ENCODE assay signal across 20 mouse cellular contexts in genomic region chr5:103191577-103191976, GRCm38 (mm10). TPM values are rescaled to one million over a fixed set of nuclear protein-coding genes. Genes with fewer than 3 reads are reported as not detected.
DNase-seq lines count a peak whose midpoint lies in the region; ATAC-seq and TF ChIP-seq lines count a peak whose summit lies in the region.
"Had no signal": no experiment of that assay in that cellular context is flagged by ENCODE, and none has a peak within 500 bp of the region (broad histone marks: within the 10 kb centered on the region; RNA-seq: fewer than 3 reads in every experiment).

No protein-coding gene starts in this region.

- no peak for DNase-seq in neural tube, embryonic 11.5 days (ENCODE audit: low spot score)
- peak; percentile 85 for DNase-seq in brain, embryonic 14.5 days (ENCODE audit: low read depth)
- peak; percentile 40 for DNase-seq in midbrain, postnatal 0 days (ENCODE audit: low spot score)
- no peak for DNase-seq in testis, postnatal 14 days (ENCODE audit: low spot score)
- no peak for DNase-seq in thymus, postnatal 10 days (ENCODE audit: low spot score in 2 of 2)
- DNase-seq: cerebellum, adult 8-10 months; kidney, adult 2 months; kidney, postnatal 36 days; layer of hippocampus, postnatal 36 days; spleen, adult 18-20 months; thymus, postnatal 14 days had no signal

- H3K27ac ChIP-seq in neural tube, embryonic 11.5 days (ENCODE audit: low read depth, low read length): no peak overlapping the region
- H3K27ac ChIP-seq in neural tube, embryonic 15.5 days (replicated peaks): no peak overlapping the region
- H3K27ac ChIP-seq in hindbrain, embryonic 13.5 days: no peak overlapping the region
- no peak overlapping the region for H3K27ac ChIP-seq in midbrain, postnatal 0 days (ENCODE audit: low read depth, low read length)
- H3K27ac ChIP-seq: limb, embryonic 12.5 days; liver, embryonic 14.5 days; stomach, embryonic 15.5 days had no signal

- H3K36me3 ChIP-seq in neural tube, embryonic 11.5 days (ENCODE audit: control insufficient read depth, insufficient read depth, low read length): no peaks in the 10 kb centered on the region
- H3K36me3 ChIP-seq in neural tube, embryonic 15.5 days: no peaks in the 10 kb centered on the region
- H3K36me3 ChIP-seq in hindbrain, embryonic 13.5 days: peaks cover 7% of the 10 kb centered on the region
- no peaks in the 10 kb centered on the region for H3K36me3 ChIP-seq in midbrain, postnatal 0 days (ENCODE audit: insufficient read depth, low read length)
- H3K36me3 ChIP-seq: limb, embryonic 12.5 days; stomach, embryonic 15.5 days had no signal

- H3K4me2 ChIP-seq in neural tube, embryonic 11.5 days (ENCODE audit: low read depth): no peak overlapping the region
- H3K4me2 ChIP-seq in neural tube, embryonic 15.5 days: no peak overlapping the region
- H3K4me2 ChIP-seq in hindbrain, embryonic 13.5 days: no peak overlapping the region
- H3K4me2 ChIP-seq in midbrain, postnatal 0 days (ENCODE audit: low read depth, low read length, poor library complexity, severe bottlenecking): no peak overlapping the region
- H3K4me2 ChIP-seq: limb, embryonic 12.5 days; stomach, embryonic 15.5 days had no signal

- no peak for TF ChIP-seq POLR2A in brain, embryonic 14.5 days (IDR thresholded peaks at IDR 0.05; ENCODE audit: borderline replicate concordance, extremely low read depth, insufficient read depth, insufficient read length, poor library complexity, severe bottlenecking)

- H3K4me3 ChIP-seq in neural tube, embryonic 11.5 days (ENCODE audit: low read depth, low read length): no peak overlapping the region
- no peak overlapping the region for H3K4me3 ChIP-seq in neural tube, embryonic 15.5 days (replicated peaks)
- H3K4me3 ChIP-seq in hindbrain, embryonic 13.5 days: no peak overlapping the region
- no peak overlapping the region for H3K4me3 ChIP-seq in midbrain, postnatal 0 days (ENCODE audit: low read depth, low read length)
- H3K4me3 ChIP-seq: limb, embryonic 12.5 days; stomach, embryonic 15.5 days had no signal

- H3K9ac ChIP-seq in neural tube, embryonic 11.5 days (ENCODE audit: low read length): no peak overlapping the region
- H3K9ac ChIP-seq in neural tube, embryonic 15.5 days (replicated peaks): no peak overlapping the region
- no peak overlapping the region for H3K9ac ChIP-seq in hindbrain, embryonic 13.5 days
- no peak overlapping the region for H3K9ac ChIP-seq in midbrain, postnatal 0 days (replicated peaks; ENCODE audit: low read length, poor library complexity, severe bottlenecking)
- H3K9ac ChIP-seq: limb, embryonic 12.5 days; liver, embryonic 14.5 days; stomach, embryonic 15.5 days had no signal

- ATAC-seq in neural tube, embryonic 11.5 days (ENCODE audit: insufficient read depth, low FRiP score, low TSS enrichment): peak; percentile 73
- ATAC-seq in neural tube, embryonic 15.5 days (ENCODE audit: low FRiP score): no peak
- ATAC-seq in hindbrain, embryonic 13.5 days (ENCODE audit: low FRiP score): 0 out of 2 replicates have a peak, but pooled peaks have one; percentile 18
- no peak for ATAC-seq in midbrain, postnatal 0 days (ENCODE audit: low FRiP score)
- ATAC-seq: lung, postnatal 0 days had no signal

- peaks cover 7% of the 10 kb centered on the region; the same call in 1 of the 2 replicates for H3K4me1 ChIP-seq in neural tube, embryonic 11.5 days (ENCODE audit: control insufficient read depth, insufficient read depth, low read length)
- H3K4me1 ChIP-seq in neural tube, embryonic 15.5 days: peaks cover 16% of the 10 kb centered on the region; the same call in 1 of the 2 replicates
- peaks cover 44% of the 10 kb centered on the region for H3K4me1 ChIP-seq in hindbrain, embryonic 13.5 days (replicated peaks)
- H3K4me1 ChIP-seq in midbrain, postnatal 0 days (ENCODE audit: insufficient read depth, low read length): no peaks in the 10 kb centered on the region; the same call in 1 of the 2 replicates
- H3K4me1 ChIP-seq: limb, embryonic 12.5 days; stomach, embryonic 15.5 days had no signal

- no peaks in the 10 kb centered on the region for H3K9me3 ChIP-seq in neural tube, embryonic 11.5 days (ENCODE audit: control insufficient read depth, low read length)
- no peaks in the 10 kb centered on the region for H3K9me3 ChIP-seq in neural tube, embryonic 15.5 days (replicated peaks)
- H3K9me3 ChIP-seq in hindbrain, embryonic 13.5 days: peaks cover 6% of the 10 kb centered on the region
- H3K9me3 ChIP-seq in midbrain, postnatal 0 days (ENCODE audit: low read length): 0 out of 2 replicates have a peak, but pooled peaks cover 4% of the 10 kb centered on the region
- H3K9me3 ChIP-seq: limb, embryonic 12.5 days; stomach, embryonic 15.5 days had no signal

- no peak for TF ChIP-seq CTCF in brain, embryonic 14.5 days (IDR thresholded peaks at IDR 0.05; ENCODE audit: borderline replicate concordance, extremely low read depth, insufficient read depth, insufficient read length)
- TF ChIP-seq CTCF in midbrain, postnatal 0 days (IDR thresholded peaks at IDR 0.05): no peak

- no peaks in the 10 kb centered on the region for H3K27me3 ChIP-seq in neural tube, embryonic 11.5 days (ENCODE audit: control insufficient read depth, insufficient read depth, low read length)
- H3K27me3 ChIP-seq in neural tube, embryonic 15.5 days (replicated peaks): no peaks in the 10 kb centered on the region
- no peaks in the 10 kb centered on the region for H3K27me3 ChIP-seq in hindbrain, embryonic 13.5 days
- H3K27me3 ChIP-seq in midbrain, postnatal 0 days (ENCODE audit: insufficient read depth, low read length): no peaks in the 10 kb centered on the region
- H3K27me3 ChIP-seq: limb, embryonic 12.5 days had no signal

- 20% methylated on average over 4 of the region's 4 CpGs for WGBS in neural tube, embryonic 11.5 days
- WGBS in neural tube, embryonic 15.5 days: 14% methylated on average over 4 of the region's 4 CpGs
- WGBS in hindbrain, embryonic 13.5 days: 15% methylated on average over 4 of the region's 4 CpGs
- 15% methylated on average over 4 of the region's 4 CpGs for WGBS in midbrain, postnatal 0 days

RNA-seq across cellular contexts. Expression of gene Mapk10, which starts 19.6 kb away (rescaled TPM):
- 35.3 and 46.3 TPM in 2 replicates for polyA plus RNA-seq in neural tube, embryonic 11.5 days (2014; fragmentation: Nextera tagmentation; extraction: Ambion mirVana)
- polyA plus RNA-seq in neural tube, embryonic 15.5 days (2015; fragmentation: Nextera tagmentation; extraction: Ambion mirVana): 78.7 and 90.3 TPM in 2 replicates
- polyA plus RNA-seq in brain, embryonic 14.5 days (2012; rRNA removed): 37.3 and 65.9 TPM in 2 replicates
- 88.8 and 101 TPM in 2 replicates for polyA plus RNA-seq in hindbrain, embryonic 13.5 days (2015; fragmentation: Nextera tagmentation; extraction: Ambion mirVana)
- 35.8 and 46.6 TPM in 2 replicates for total RNA-seq in midbrain, postnatal 0 days (2014; rRNA removed)
- polyA plus RNA-seq in midbrain, postnatal 0 days (2015; fragmentation: Nextera tagmentation; extraction: Ambion mirVana): 99.8 and 110 TPM in 2 replicates
- total RNA-seq: granulocyte monocyte progenitor cell, adult 5-6 weeks; hematopoietic stem cell, adult 5-6 weeks; neutrophil, adult 5-6 weeks had no signal

Comparison
In these comparisons a context has a peak if more than half of its experiments do, and no peak if none do; other contexts are left out.
1. ATAC-seq: peak in neural tube, embryonic 11.5 days (single experiment) and hindbrain, embryonic 13.5 days (single experiment); none in neural tube, embryonic 15.5 days (single experiment) and midbrain, postnatal 0 days (single experiment).
2. DNase-seq: peak in brain, embryonic 14.5 days (single experiment) and midbrain, postnatal 0 days (single experiment); none in neural tube, embryonic 11.5 days (single experiment), testis, postnatal 14 days (single experiment) and thymus, postnatal 10 days (0 of 2).